Mouse (Mus musculus) intestine, postnatal 0 days (tissue): ENCODE measurements around the gene Oasl1. TPM values are rescaled to one million over a fixed set of nuclear protein-coding genes. Genes with fewer than 3 reads are reported as not detected.
A peak's percentile ranks its signal among the peaks of the same experiment; 100 is the strongest.

ENCODE experiments used
- ATAC-seq: fragments of 200-750 bp; cut with Nextera tagmentation; 2 replicates; pipeline ENCODE4 v1.8.0; 2017; ENCODE audit warnings: mild to moderate bottlenecking, moderate TSS enrichment, moderate library complexity
- H3K27ac ChIP-seq: fragments of 300-500 bp; sonication (generic); 2 replicates; pipeline ENCODE4 v1.5.1; 2014; ENCODE audit warnings: mild to moderate bottlenecking, low read depth, low read length, moderate library complexity
- H3K27me3 ChIP-seq: fragments of 300-500 bp; sonication (generic); replicated peaks from 2 replicates; pipeline ENCODE4 v1.6.1; 2014; ENCODE audit warnings: low read length, mixed read lengths; ENCODE audit not compliant: control insufficient read depth, insufficient read depth
- H3K36me3 ChIP-seq: fragments of 300-500 bp; sonication (generic); 2 replicates; pipeline ENCODE4 v1.6.1; 2014; ENCODE audit warnings: mild to moderate bottlenecking, moderate library complexity; ENCODE audit not compliant: control insufficient read depth, insufficient read depth
- H3K4me1 ChIP-seq: fragments of 300-500 bp; sonication (generic); replicated peaks from 2 replicates; pipeline ENCODE4 v1.6.1; 2014; ENCODE audit warnings: antibody characterized with exemption, low read length, mixed read lengths; ENCODE audit not compliant: control insufficient read depth, insufficient read depth
- H3K4me2 ChIP-seq: fragments of 300-500 bp; sonication (generic); replicated peaks from 2 replicates; pipeline ENCODE4 v1.6.1; 2014; ENCODE audit warnings: low read depth, mild to moderate bottlenecking, moderate library complexity
- H3K4me3 ChIP-seq: fragments of 300-500 bp; sonication (generic); 2 replicates; pipeline ENCODE4 v1.5.1; 2014; ENCODE audit warnings: low read depth, low read length
- H3K9ac ChIP-seq: fragments of 300-500 bp; sonication (generic); 2 replicates; pipeline ENCODE4 v1.6.1; 2014; ENCODE audit warnings: mild to moderate bottlenecking, low read depth, low read length
- H3K9me3 ChIP-seq: fragments of 300-500 bp; sonication (generic); 2 replicates; pipeline ENCODE4 v1.6.1; 2016; ENCODE audit warnings: mixed run types; ENCODE audit not compliant: control insufficient read depth
- CTCF ChIP-seq: sonication (generic); IDR thresholded peaks from 2 replicates; pipeline ENCODE4 v1.5.1; 2016; ENCODE audit warnings: low read depth, mild to moderate bottlenecking, control low read depth, antibody characterized with exemption, moderate library complexity
- WGBS: fragments of 180-500 bp; shearing (Covaris S2); extraction: QIAGEN DNeasy Blood & Tissue Kit; methylation state at CpG from one replicate; pipeline ENCODE4 v1.1.7; 2014; 5-methylcytosine and 5-hydroxymethylcytosine counted together
- polyA plus RNA-seq: library from polyadenylated mRNA; unstranded; fragments of >200 nt; fragmentation: Nextera tagmentation; extraction: Ambion mirVana; gene quantifications from 2 replicates; pipeline ENCODE4 v1.2.1, GENCODE M21; 2015

The Oasl1 gene
- polyA plus RNA-seq, 1 experiment from 2014 or later, result 25.5 TPM

GRCm38 (mm10) chr5:114969064-114969463 is 46.0 kb downstream of the Oasl1 start:
- Histone ChIP-seq H3K27me3 (no peaks in the 10 kb centered on the region), H3K4me2 (peak overlapping the region; percentile 69), H3K36me3 (no peaks in the 10 kb centered on the region), H3K4me3 (peak overlapping the region; percentile 49), H3K9me3 (no peaks in the 10 kb centered on the region), H3K4me1 (no peaks in the 10 kb centered on the region), H3K9ac (peak overlapping the region; percentile 45), H3K27ac (peak overlapping the region; percentile 95)
- 5% methylated on average over 4 of the region's 4 CpGs for WGBS
- ATAC-seq, result peak; percentile 18
- TF ChIP-seq CTCF, result no peak

GRCm38 (mm10) chr5:114969609-114970215 is 46.7 kb downstream of the Oasl1 start:
- H3K4me1 ChIP-seq, result no peaks in the 10 kb centered on the region
- 28% methylated on average over 13 of the region's 13 CpGs for WGBS

GRCm38 (mm10) chr5:114970824-114971227 is 47.8 kb downstream of the Oasl1 start, which contains the start of gene Hnf1a:
TSS of gene Hnf1a (minus strand) at chr5:114971094.
- H3K27me3 ChIP-seq, result no peaks in the 10 kb centered on the region
- no peaks in the 10 kb centered on the region for H3K9me3 ChIP-seq
- peak within 1 kb of the TSS; percentile 69 for H3K4me2 ChIP-seq
- WGBS, result 28% methylated on average over 17 of the region's 17 CpGs
- TF ChIP-seq CTCF, result no peak
- H3K27ac ChIP-seq, result peak within 1 kb of the TSS; percentile 95
- H3K9ac ChIP-seq, result peak within 1 kb of the TSS; percentile 45
- no peaks in the 10 kb centered on the region for H3K4me1 ChIP-seq
- peak; percentile 84 for ATAC-seq
- H3K36me3 ChIP-seq, result no peaks in the 10 kb centered on the region; the same call in 1 of the 2 replicates
- H3K4me3 ChIP-seq, result peak within 1 kb of the TSS; percentile 49

More at GRCm38 (mm10) chr5:114969609-114970215, 46.7 kb downstream of the Oasl1 start:
- peak overlapping the region; percentile 45 for H3K9ac ChIP-seq
- H3K27ac ChIP-seq, result peak overlapping the region; percentile 95
- no peak for TF ChIP-seq CTCF
- ATAC-seq, result no peak
- H3K36me3 ChIP-seq, result no peaks in the 10 kb centered on the region
- no peaks in the 10 kb centered on the region for H3K9me3 ChIP-seq
- H3K27me3 ChIP-seq, result no peaks in the 10 kb centered on the region
- peak overlapping the region; percentile 49 for H3K4me3 ChIP-seq
- peak overlapping the region; percentile 69 for H3K4me2 ChIP-seq

- H3K27ac ChIP-seq, result 0 out of 2 replicates have a peak overlapping the region, but pooled peaks have one; percentile 95
- no peaks in the 10 kb centered on the region for H3K27me3 ChIP-seq
- ATAC-seq, result no peak
- WGBS, result 50% methylated on average over 9 of the region's 9 CpGs
- H3K9me3 ChIP-seq, result no peaks in the 10 kb centered on the region
- no peak overlapping the region; the same call in 1 of the 2 replicates for H3K4me3 ChIP-seq
- H3K4me2 ChIP-seq, result peak overlapping the region; percentile 69
- no peaks in the 10 kb centered on the region for H3K4me1 ChIP-seq
- H3K36me3 ChIP-seq, result peaks cover 7% of the 10 kb centered on the region; the same call in 1 of the 2 replicates
- H3K9ac ChIP-seq, result no peak overlapping the region
- TF ChIP-seq CTCF, result peak; percentile 13; the same call in 1 of the 2 replicates
Observed at GRCm38 (mm10) chr5:114972201-114972600, 49.2 kb downstream of the Oasl1 start.

- no peak overlapping the region for H3K4me2 ChIP-seq
- TF ChIP-seq CTCF, result no peak
- H3K4me3 ChIP-seq, result no peak overlapping the region
- ATAC-seq, result no peak
- H3K36me3 ChIP-seq, result peaks cover 7% of the 10 kb centered on the region; the same call in 1 of the 2 replicates
- no peaks in the 10 kb centered on the region for H3K27me3 ChIP-seq
- no peaks in the 10 kb centered on the region for H3K9me3 ChIP-seq
- no peaks in the 10 kb centered on the region for H3K4me1 ChIP-seq
- H3K9ac ChIP-seq, result no peak overlapping the region
- H3K27ac ChIP-seq, result no peak overlapping the region
- 59% methylated on average over 8 of the region's 8 CpGs for WGBS
Observed at GRCm38 (mm10) chr5:114973131-114973530, 50.1 kb downstream of the Oasl1 start.

- Histone ChIP-seq H3K9me3 (no peaks in the 10 kb centered on the region), H3K36me3 (peaks cover 7% of the 10 kb centered on the region; the same call in 1 of the 2 replicates), H3K27ac (no peak overlapping the region), H3K4me3 (no peak overlapping the region), H3K27me3 (no peaks in the 10 kb centered on the region), H3K4me2 (no peak overlapping the region), H3K9ac (no peak overlapping the region), H3K4me1 (no peaks in the 10 kb centered on the region)
- no peak for ATAC-seq
- no peak for TF ChIP-seq CTCF
Observed at GRCm38 (mm10) chr5:114976935-114977334, 53.9 kb downstream of the Oasl1 start.
